Mouse (Mus musculus) limb, embryonic 11.5 days (tissue): ENCODE results near the gene Heatr5a. TPM values are rescaled to one million over a fixed set of nuclear protein-coding genes. Genes with fewer than 3 reads are reported as not detected.

Experiments
- ATAC-seq: fragments of 200-750 bp; cut with Nextera tagmentation; 2 replicates; pipeline ENCODE4 v1.8.0; 2017; ENCODE audit warnings: low read depth; ENCODE audit not compliant: insufficient number of reproducible peaks, low FRiP score, low TSS enrichment
- DNase-seq: peaks from one replicate; pipeline ENCODE4 v3.0.0-alpha.2; 2015; ENCODE audit warnings: low spot score
- H3K27ac ChIP-seq: fragments of 300-500 bp; sonication (generic); replicated peaks from 2 replicates; pipeline ENCODE4 v1.5.1; 2014; ENCODE audit warnings: low read depth, mild to moderate bottlenecking, low read length
- H3K27me3 ChIP-seq: fragments of 300-500 bp; sonication (generic); 2 replicates; pipeline ENCODE4 v1.6.1; 2014; ENCODE audit warnings: mild to moderate bottlenecking, low read length, mixed read lengths; ENCODE audit not compliant: control insufficient read depth, insufficient read depth
- H3K36me3 ChIP-seq: fragments of 300-500 bp; sonication (generic); 2 replicates; pipeline ENCODE4 v1.6.1; 2014; ENCODE audit warnings: mild to moderate bottlenecking, low read length, moderate library complexity, mixed read lengths; ENCODE audit not compliant: control insufficient read depth, insufficient read depth
- H3K4me1 ChIP-seq: fragments of 300-500 bp; sonication (generic); 2 replicates; pipeline ENCODE4 v1.6.1; 2014; ENCODE audit warnings: low read length, mixed read lengths; ENCODE audit not compliant: control insufficient read depth, insufficient read depth
- H3K4me2 ChIP-seq: fragments of 300-500 bp; sonication (generic); 2 replicates; pipeline ENCODE4 v1.6.1; 2014; ENCODE audit warnings: low read depth, mild to moderate bottlenecking, moderate library complexity; ENCODE audit not compliant: severe bottlenecking
- H3K4me3 ChIP-seq: fragments of 300-500 bp; sonication (generic); 2 replicates; pipeline ENCODE4 v1.5.1; 2014; ENCODE audit warnings: low read depth, low read length
- H3K9ac ChIP-seq: fragments of 300-500 bp; sonication (generic); 2 replicates; pipeline ENCODE4 v1.6.1; 2014; ENCODE audit warnings: mild to moderate bottlenecking, low read length
- H3K9me3 ChIP-seq: fragments of 300-500 bp; sonication (generic); 2 replicates; pipeline ENCODE4 v1.6.1; 2016; ENCODE audit warnings: low read length; ENCODE audit not compliant: control insufficient read depth
- WGBS: fragments of 180-500 bp; shearing (Covaris S2); extraction: QIAGEN DNeasy Blood & Tissue Kit; methylation state at CpG from one replicate; pipeline ENCODE4 v1.1.7; 2014; 5-methylcytosine and 5-hydroxymethylcytosine counted together
- polyA plus RNA-seq: library from polyadenylated mRNA; unstranded; fragments of >200 nt; fragmentation: Nextera tagmentation; extraction: Ambion mirVana; gene quantifications from 2 replicates; pipeline ENCODE4 v1.2.1, GENCODE M21; 2014

Gene Heatr5a
- polyA plus RNA-seq, 1 experiment from 2014 or later, result 10.6 TPM

GRCm38 (mm10) chr12:51967915-51968595, 3.1 kb downstream of the Heatr5a start:
- Histone ChIP-seq H3K9ac (no peak overlapping the region), H3K9me3 (no peaks in the 10 kb centered on the region), H3K36me3 (no peaks in the 10 kb centered on the region), H3K27me3 (no peaks in the 10 kb centered on the region), H3K4me3 (no peak overlapping the region), H3K27ac (no peak overlapping the region), H3K4me2 (no peak overlapping the region), H3K4me1 (no peaks in the 10 kb centered on the region)
- 85% methylated on average over 9 of the region's 9 CpGs for WGBS
- no peak for ATAC-seq
- no peak for DNase-seq

GRCm38 (mm10) chr12:51957626-51958025, 13.5 kb downstream of the Heatr5a start:
- Histone ChIP-seq H3K4me3 (no peak overlapping the region), H3K4me2 (no peak overlapping the region), H3K36me3 (peaks cover 5% of the 10 kb centered on the region; the same call in 1 of the 2 replicates), H3K9ac (no peak overlapping the region), H3K9me3 (no peaks in the 10 kb centered on the region; the same call in 1 of the 2 replicates), H3K4me1 (no peaks in the 10 kb centered on the region), H3K27ac (no peak overlapping the region), H3K27me3 (no peaks in the 10 kb centered on the region)
- ATAC-seq, result no peak
- no peak for DNase-seq
- WGBS, result 93% methylated on average over 6 of the region's 6 CpGs

- Histone ChIP-seq H3K36me3 (peaks cover 16% of the 10 kb centered on the region), H3K9me3 (no peaks in the 10 kb centered on the region), H3K4me3 (no peak overlapping the region), H3K4me2 (no peak overlapping the region), H3K9ac (no peak overlapping the region), H3K27me3 (no peaks in the 10 kb centered on the region), H3K4me1 (no peaks in the 10 kb centered on the region), H3K27ac (no peak overlapping the region)
- ATAC-seq (no peak), DNase-seq (no peak)
- WGBS, result 92% methylated on average over 10 of the region's 10 CpGs
Measured at GRCm38 (mm10) chr12:51952309-51952708, 18.8 kb downstream of the Heatr5a start.

- H3K27me3 ChIP-seq, result no peaks in the 10 kb centered on the region
- no peaks in the 10 kb centered on the region for H3K9me3 ChIP-seq
- no peaks in the 10 kb centered on the region for H3K4me1 ChIP-seq
- no peak overlapping the region for H3K27ac ChIP-seq
- peaks cover 16% of the 10 kb centered on the region for H3K36me3 ChIP-seq
- ATAC-seq (no peak), DNase-seq (no peak)
- WGBS, result 90% methylated on average over 10 of the region's 10 CpGs
- H3K9ac ChIP-seq, result no peak overlapping the region
- no peak overlapping the region for H3K4me2 ChIP-seq
- H3K4me3 ChIP-seq, result no peak overlapping the region
Measured at GRCm38 (mm10) chr12:51947498-51947945, 23.6 kb downstream of the Heatr5a start.

GRCm38 (mm10) chr12:51945331-51945730, 25.8 kb downstream of the Heatr5a start:
- H3K9ac ChIP-seq, result no peak overlapping the region
- no peaks in the 10 kb centered on the region for H3K27me3 ChIP-seq
- no peak overlapping the region for H3K27ac ChIP-seq
- WGBS, result 96% methylated on average over 9 of the region's 9 CpGs
- no peaks in the 10 kb centered on the region for H3K4me1 ChIP-seq
- ATAC-seq (no peak), DNase-seq (no peak)
- H3K4me2 ChIP-seq, result no peak overlapping the region
- no peak overlapping the region for H3K4me3 ChIP-seq
- peaks cover 13% of the 10 kb centered on the region for H3K36me3 ChIP-seq
- no peaks in the 10 kb centered on the region for H3K9me3 ChIP-seq

GRCm38 (mm10) chr12:51939848-51940247, 31.3 kb downstream of the Heatr5a start:
- no peaks in the 10 kb centered on the region for H3K4me1 ChIP-seq
- 87% methylated on average over 4 of the region's 4 CpGs for WGBS
- H3K27me3 ChIP-seq, result no peaks in the 10 kb centered on the region
- no peak overlapping the region for H3K9ac ChIP-seq
- H3K4me2 ChIP-seq, result no peak overlapping the region
- H3K36me3 ChIP-seq, result no peaks in the 10 kb centered on the region; the same call in 1 of the 2 replicates
- DNase-seq (no peak), ATAC-seq (no peak)
- no peak overlapping the region for H3K27ac ChIP-seq
- H3K9me3 ChIP-seq, result no peaks in the 10 kb centered on the region
- H3K4me3 ChIP-seq, result no peak overlapping the region

- Histone ChIP-seq H3K4me2 (no peak overlapping the region), H3K9ac (no peak overlapping the region), H3K4me1 (no peaks in the 10 kb centered on the region), H3K36me3 (no peaks in the 10 kb centered on the region; the same call in 1 of the 2 replicates), H3K27me3 (no peaks in the 10 kb centered on the region), H3K9me3 (no peaks in the 10 kb centered on the region), H3K27ac (no peak overlapping the region), H3K4me3 (no peak overlapping the region)
- ATAC-seq (no peak), DNase-seq (no peak)
- 86% methylated on average over 6 of the region's 6 CpGs for WGBS
Measured at GRCm38 (mm10) chr12:51937938-51938337, 33.2 kb downstream of the Heatr5a start.

GRCm38 (mm10) chr12:51929630-51930029, 41.5 kb downstream of the Heatr5a start:
- WGBS, result 95% methylated on average over 2 of the region's 2 CpGs
- H3K9ac ChIP-seq, result no peak overlapping the region
- H3K4me3 ChIP-seq, result no peak overlapping the region
- H3K4me2 ChIP-seq, result no peak overlapping the region
- H3K9me3 ChIP-seq, result no peaks in the 10 kb centered on the region
- no peak for ATAC-seq
- no peak overlapping the region for H3K27ac ChIP-seq
- no peak for DNase-seq
- no peaks in the 10 kb centered on the region for H3K36me3 ChIP-seq
- no peaks in the 10 kb centered on the region for H3K27me3 ChIP-seq
- no peaks in the 10 kb centered on the region for H3K4me1 ChIP-seq

GRCm38 (mm10) chr12:51917191-51917590, 53.9 kb downstream of the Heatr5a start:
- 84% methylated on average over 2 of the region's 2 CpGs for WGBS
- H3K4me3 ChIP-seq, result no peak overlapping the region
- no peaks in the 10 kb centered on the region for H3K9me3 ChIP-seq
- no peaks in the 10 kb centered on the region for H3K27me3 ChIP-seq
- DNase-seq (no peak), ATAC-seq (no peak)
- H3K27ac ChIP-seq, result no peak overlapping the region
- H3K36me3 ChIP-seq, result peaks cover 8% of the 10 kb centered on the region; the same call in 1 of the 2 replicates
- H3K4me2 ChIP-seq, result no peak overlapping the region
- H3K9ac ChIP-seq, result no peak overlapping the region
- H3K4me1 ChIP-seq, result no peaks in the 10 kb centered on the region
